In genomic region chr5:53003981-53004380, GRCm38 (mm10) we compare ENCODE assay signal across 17 mouse cellular contexts. TPM values are rescaled to one million over a fixed set of nuclear protein-coding genes. Genes with fewer than 3 reads are reported as not detected.
DNase-seq lines count a peak whose midpoint lies in the region; ATAC-seq lines count a peak whose summit lies in the region.
"Had no signal": no experiment of that assay in that cellular context is flagged by ENCODE, and none has a peak within 500 bp of the region (broad histone marks: within the 10 kb centered on the region; RNA-seq: fewer than 3 reads in every experiment).

No protein-coding gene starts in this region.

- ATAC-seq in heart, embryonic 11.5 days (replicated peaks; ENCODE audit: insufficient number of reproducible peaks, low FRiP score, low TSS enrichment): no peak
- ATAC-seq: forebrain, embryonic 15.5 days; forebrain, postnatal 0 days had no signal

- WGBS in heart, embryonic 11.5 days (ENCODE audit: insufficient replicate concordance): 83% methylated on average over 3 of the region's 3 CpGs

- no peaks in the 10 kb centered on the region for H3K36me3 ChIP-seq in heart, embryonic 11.5 days (ENCODE audit: control insufficient read depth, insufficient read depth, low read length)
- H3K36me3 ChIP-seq: embryonic facial prominence, embryonic 10.5 days; embryonic facial prominence, embryonic 12.5 days; forebrain, embryonic 15.5 days had no signal

- H3K4me3 ChIP-seq in heart, embryonic 11.5 days (ENCODE audit: low read depth, low read length): no peak overlapping the region
- H3K4me3 ChIP-seq: embryonic facial prominence, embryonic 10.5 days; embryonic facial prominence, embryonic 12.5 days; forebrain, embryonic 13.5 days; forebrain, embryonic 15.5 days had no signal

- H3K27ac ChIP-seq in heart, embryonic 11.5 days (ENCODE audit: low read depth, low read length): no peak overlapping the region
- H3K27ac ChIP-seq: embryonic facial prominence, embryonic 10.5 days; embryonic facial prominence, embryonic 12.5 days; forebrain, embryonic 13.5 days; forebrain, embryonic 15.5 days had no signal

- H3K4me2 ChIP-seq in heart, embryonic 11.5 days: no peak overlapping the region
- H3K4me2 ChIP-seq: embryonic facial prominence, embryonic 12.5 days; forebrain, embryonic 13.5 days; forebrain, embryonic 15.5 days had no signal

- H3K4me1 ChIP-seq in heart, embryonic 11.5 days (ENCODE audit: control insufficient read depth, insufficient read depth, low read length): no peaks in the 10 kb centered on the region
- H3K4me1 ChIP-seq: embryonic facial prominence, embryonic 10.5 days; forebrain, embryonic 13.5 days; forebrain, embryonic 15.5 days had no signal

- no peak overlapping the region for H3K9ac ChIP-seq in heart, embryonic 11.5 days (ENCODE audit: low read depth, low read length)
- H3K9ac ChIP-seq: embryonic facial prominence, embryonic 12.5 days; forebrain, embryonic 13.5 days; forebrain, embryonic 15.5 days; forebrain, postnatal 0 days had no signal

- H3K27me3 ChIP-seq in heart, embryonic 11.5 days (ENCODE audit: control insufficient read depth, insufficient read depth, low read length): no peaks in the 10 kb centered on the region
- H3K27me3 ChIP-seq: embryonic facial prominence, embryonic 12.5 days; forebrain, embryonic 13.5 days; forebrain, embryonic 15.5 days had no signal

- H3K9me3 ChIP-seq in heart, embryonic 11.5 days (replicated peaks; ENCODE audit: control insufficient read depth, low read length): no peaks in the 10 kb centered on the region; the same call in 1 of the 2 replicates
- H3K9me3 ChIP-seq: embryonic facial prominence, embryonic 12.5 days; forebrain, embryonic 13.5 days; forebrain, embryonic 15.5 days had no signal

- DNase-seq in cerebellum, postnatal 10 days: peak; percentile 47 to 71
- no peak for DNase-seq in cerebellum, adult 11 months
- DNase-seq in heart, adult 11 months: peak; percentile 61
- peak; percentile 15 for DNase-seq in brain, adult 2 months (ENCODE audit: low read depth, low spot score)
- DNase-seq in thymus, postnatal 25 days: no peak
- DNase-seq: adrenal gland, adult 2 months; adrenal gland, postnatal 10 days; adrenal gland, postnatal 25 days; cerebellum, adult 2 months; forebrain, postnatal 0 days had no signal

RNA-seq across cellular contexts. Expression of gene Slc34a2, which starts 33.9 kb away (rescaled TPM):
- polyA plus RNA-seq in heart, embryonic 11.5 days (2014; fragmentation: Nextera tagmentation; extraction: Ambion mirVana): not detected in 2 replicates
- polyA plus RNA-seq: adrenal gland, adult 2 months; cortical plate, adult 2 months; forebrain, embryonic 11.5 days; forebrain, embryonic 13.5 days; forebrain, embryonic 15.5 days; forebrain, postnatal 0 days had no signal

Comparison
In these comparisons a context has a peak if more than half of its experiments do, and no peak if none do; other contexts are left out.
1. DNase-seq: peak in cerebellum, postnatal 10 days (2 of 2), heart, adult 11 months (single experiment) and brain, adult 2 months (single experiment); none in cerebellum, adult 11 months (single experiment) and thymus, postnatal 25 days (single experiment).